Mouse (Mus musculus) thymus, adult 2 months (tissue): ENCODE measurements around the gene 1700013G24Rik.

ENCODE experiments used
- CTCF ChIP-seq: fragments of 200-500 bp; IDR thresholded peaks from 2 replicates; pipeline ENCODE4 v1.5.1; 2012; ENCODE audit warnings: mild to moderate bottlenecking, control low read depth, low read length, moderate library complexity, borderline replicate concordance; ENCODE audit not compliant: control insufficient read depth, poor library complexity, insufficient read depth; ENCODE audit errors: extremely low read depth
- POLR2A ChIP-seq: fragments of 200-500 bp; IDR thresholded peaks from 2 replicates; pipeline ENCODE4 v1.6.1; 2012; ENCODE audit warnings: mild to moderate bottlenecking, low read length, control low read depth, moderate library complexity; ENCODE audit not compliant: control insufficient read depth, poor library complexity, insufficient read depth; ENCODE audit errors: extremely low read depth

DNA sequence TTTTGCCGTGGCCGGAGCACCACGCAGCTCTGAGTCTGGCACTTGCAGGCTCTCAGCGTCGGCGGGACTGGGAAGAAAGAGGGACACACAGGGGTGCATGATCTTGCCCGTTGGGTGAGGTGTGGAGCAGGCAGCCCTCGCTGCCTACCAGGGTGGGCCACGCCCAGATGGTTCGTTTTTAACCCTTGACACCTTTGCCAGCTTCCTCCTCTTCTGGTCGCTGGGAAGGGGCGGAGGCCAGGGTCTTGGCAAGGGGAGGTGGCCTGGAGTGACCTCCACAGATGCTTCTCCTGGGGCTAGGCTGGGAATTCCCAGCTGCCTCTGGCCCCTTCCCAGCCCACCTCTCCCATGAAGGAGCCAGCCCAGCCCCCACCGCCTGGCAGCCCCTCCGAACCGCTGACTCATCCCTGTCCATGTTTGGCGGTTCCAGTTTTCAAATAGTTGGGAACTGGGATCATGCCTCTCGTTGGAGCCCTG lies 23.7 kb downstream of the 1700013G24Rik start:
- TF ChIP-seq CTCF (no peak), POLR2A (no peak)
